Mouse (Mus musculus) heart, embryonic 16.5 days (tissue): ENCODE measurements around the gene Olfr742. TPM values are rescaled to one million over a fixed set of nuclear protein-coding genes. Genes with fewer than 3 reads are reported as not detected.

Source experiments
- ATAC-seq: fragments of 200-750 bp; cut with Nextera tagmentation; replicated peaks from 2 replicates; pipeline ENCODE4 v1.8.0; 2017; ENCODE audit warnings: moderate number of reproducible peaks; ENCODE audit not compliant: insufficient read depth, low FRiP score; ENCODE audit errors: extremely low read depth
- H3K27ac ChIP-seq: fragments of 300-500 bp; sonication (generic); 2 replicates; pipeline ENCODE4 v1.5.1; 2014; ENCODE audit warnings: mild to moderate bottlenecking, low read length, control low read depth, moderate library complexity
- H3K27me3 ChIP-seq: fragments of 300-500 bp; sonication (generic); 2 replicates; pipeline ENCODE4 v1.6.1; 2014; ENCODE audit warnings: low read length, mixed read lengths; ENCODE audit not compliant: control insufficient read depth, insufficient read depth
- H3K36me3 ChIP-seq: fragments of 300-500 bp; sonication (generic); 2 replicates; pipeline ENCODE4 v1.6.1; 2014; ENCODE audit not compliant: control insufficient read depth, insufficient read depth
- H3K4me1 ChIP-seq: fragments of 300-500 bp; sonication (generic); 2 replicates; pipeline ENCODE4 v1.6.1; 2014; ENCODE audit warnings: low read length, mixed read lengths; ENCODE audit not compliant: control insufficient read depth, insufficient read depth
- H3K4me2 ChIP-seq: fragments of 300-500 bp; sonication (generic); 2 replicates; pipeline ENCODE4 v1.6.1; 2014; ENCODE audit warnings: low read depth, mild to moderate bottlenecking, control low read depth, low read length
- H3K4me3 ChIP-seq: fragments of 300-500 bp; sonication (generic); 2 replicates; pipeline ENCODE4 v1.5.1; 2014; ENCODE audit warnings: mild to moderate bottlenecking, control low read depth, low read length
- H3K9ac ChIP-seq: fragments of 300-500 bp; sonication (generic); 2 replicates; pipeline ENCODE4 v1.6.1; 2014; ENCODE audit warnings: low read length, control low read depth
- H3K9me3 ChIP-seq: fragments of 300-500 bp; sonication (generic); replicated peaks from 2 replicates; pipeline ENCODE4 v1.6.1; 2016; ENCODE audit warnings: low read length; ENCODE audit not compliant: control insufficient read depth
- WGBS: fragments of 180-500 bp; shearing (Covaris S2); extraction: QIAGEN DNeasy Blood & Tissue Kit; methylation state at CpG from one replicate; pipeline ENCODE4 v1.1.7; 2014; 5-methylcytosine and 5-hydroxymethylcytosine counted together
- polyA plus RNA-seq: library from polyadenylated mRNA; unstranded; fragments of >200 nt; fragmentation: Nextera tagmentation; extraction: Ambion mirVana; gene quantifications from 2 replicates; pipeline ENCODE4 v1.2.1, GENCODE M21; 2015

Gene Olfr742
- not detected in 2 replicates for polyA plus RNA-seq

DNA sequence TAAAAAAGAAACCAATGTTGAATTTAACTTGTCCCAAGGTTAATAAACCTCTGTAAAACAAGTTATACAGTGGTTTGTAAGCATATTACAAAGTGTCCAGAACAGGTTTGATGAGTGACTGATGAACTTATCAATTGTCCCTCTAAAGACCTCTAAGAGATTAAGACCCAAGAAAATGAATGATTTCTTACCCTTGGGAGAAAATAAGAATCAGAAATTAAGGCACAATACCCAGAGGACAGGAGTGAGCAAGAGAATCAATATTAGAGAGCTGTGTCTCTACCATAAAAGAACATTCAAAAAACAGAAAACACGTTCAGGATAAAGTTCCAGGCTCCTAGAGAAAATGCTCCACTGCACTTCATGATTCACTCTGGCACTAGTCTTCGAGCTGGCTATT lies at the start of gene Olfr742:
Gene Olfr742, plus strand, starts transcription at position 301 of the 400 bp plus-strand sequence.
- Histone ChIP-seq H3K4me2 (no peak within 1 kb of the TSS), H3K27me3 (no peaks in the 10 kb centered on the region), H3K4me1 (no peaks in the 10 kb centered on the region), H3K27ac (no peak within 1 kb of the TSS), H3K4me3 (no peak within 1 kb of the TSS), H3K36me3 (no peaks in the 10 kb centered on the region), H3K9me3 (no peaks in the 10 kb centered on the region), H3K9ac (no peak within 1 kb of the TSS)
- ATAC-seq, result no peak
- WGBS, result 47% methylated on average over 2 of the region's 2 CpGs

DNA sequence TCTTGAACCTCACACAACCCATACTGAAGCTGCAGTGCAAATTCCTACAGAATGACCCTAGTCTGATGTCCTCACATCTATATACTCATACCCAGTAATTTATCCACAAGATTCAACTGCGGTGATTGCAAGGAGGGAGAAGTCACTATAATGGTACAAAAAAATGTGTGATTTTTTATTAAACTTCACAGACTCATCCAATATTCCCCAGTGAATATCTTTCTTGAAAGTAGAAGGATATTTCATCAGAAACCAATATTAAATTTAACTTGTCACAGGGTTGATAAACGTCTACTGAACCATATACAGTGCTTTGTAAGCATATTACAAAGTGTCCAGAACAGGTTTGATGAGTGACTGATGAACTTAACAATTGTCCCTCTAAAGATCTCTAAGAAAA lies 31.0 kb upstream of the Olfr742 start, which contains the start of gene Olfr741:
Gene Olfr741, plus strand, starts transcription at position 301 of the 400 bp plus-strand sequence.
- 67% methylated on average over 2 of the region's 2 CpGs for WGBS

DNA sequence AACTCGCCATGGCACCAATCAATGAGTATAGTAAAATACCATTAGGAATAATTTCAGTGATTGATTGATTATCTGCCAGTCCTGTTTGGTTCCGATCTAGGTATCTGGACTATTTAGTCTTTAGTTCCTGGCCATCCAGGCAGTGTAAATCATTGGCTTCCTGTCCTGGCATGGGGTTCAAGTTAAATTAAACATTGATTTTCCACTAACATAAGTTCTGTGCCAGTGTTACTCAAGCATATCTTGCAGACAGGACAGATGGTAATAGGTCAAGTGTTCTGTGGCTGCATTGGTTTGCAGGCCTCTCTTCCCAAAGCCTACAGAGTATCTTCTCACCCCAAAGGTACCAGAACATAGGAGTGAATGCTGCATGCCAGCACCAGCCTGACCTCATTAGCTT lies 25.0 kb upstream of the Olfr742 start:
- ATAC-seq, result no peak
- WGBS, result 59% methylated on average over 2 of the region's 2 CpGs
- Histone ChIP-seq H3K4me1 (no peaks in the 10 kb centered on the region), H3K4me3 (no peak overlapping the region), H3K9ac (no peak overlapping the region), H3K27ac (no peak overlapping the region), H3K27me3 (no peaks in the 10 kb centered on the region), H3K36me3 (no peaks in the 10 kb centered on the region), H3K9me3 (no peaks in the 10 kb centered on the region; the same call in 1 of the 2 replicates), H3K4me2 (no peak overlapping the region)

More for the DNA sequence above, 31.0 kb upstream of the Olfr742 start, which contains the start of gene Olfr741:
- Histone ChIP-seq H3K4me1 (no peaks in the 10 kb centered on the region), H3K9ac (no peak within 1 kb of the TSS), H3K9me3 (no peaks in the 10 kb centered on the region), H3K27me3 (no peaks in the 10 kb centered on the region), H3K27ac (no peak within 1 kb of the TSS), H3K4me3 (no peak within 1 kb of the TSS), H3K4me2 (no peak within 1 kb of the TSS), H3K36me3 (no peaks in the 10 kb centered on the region)
- no peak for ATAC-seq

DNA sequence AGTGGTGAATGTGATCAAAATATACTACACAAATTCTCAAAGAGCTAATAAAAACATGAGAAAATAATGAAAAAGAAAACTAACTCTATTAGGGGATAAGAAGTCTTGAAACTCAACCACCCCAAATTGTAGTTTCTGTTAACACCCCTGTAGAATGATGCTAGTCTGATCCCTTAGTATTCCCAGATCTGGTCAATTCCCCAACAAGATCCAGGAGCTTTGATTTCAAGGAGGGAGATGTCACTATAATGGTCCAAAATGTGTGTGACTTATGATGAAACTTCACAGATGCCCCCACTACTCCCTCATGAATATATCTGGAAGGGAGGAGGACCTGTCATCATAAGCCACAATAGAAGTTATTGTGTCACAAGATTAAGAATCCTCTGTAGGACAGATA lies 18.1 kb downstream of the Olfr742 start, which contains the start of gene Olfr743:
Gene Olfr743, plus strand, starts transcription at position 301 of the 400 bp plus-strand sequence.
- ATAC-seq, result no peak
- Histone ChIP-seq H3K9ac (no peak within 1 kb of the TSS), H3K9me3 (no peaks in the 10 kb centered on the region)

DNA sequence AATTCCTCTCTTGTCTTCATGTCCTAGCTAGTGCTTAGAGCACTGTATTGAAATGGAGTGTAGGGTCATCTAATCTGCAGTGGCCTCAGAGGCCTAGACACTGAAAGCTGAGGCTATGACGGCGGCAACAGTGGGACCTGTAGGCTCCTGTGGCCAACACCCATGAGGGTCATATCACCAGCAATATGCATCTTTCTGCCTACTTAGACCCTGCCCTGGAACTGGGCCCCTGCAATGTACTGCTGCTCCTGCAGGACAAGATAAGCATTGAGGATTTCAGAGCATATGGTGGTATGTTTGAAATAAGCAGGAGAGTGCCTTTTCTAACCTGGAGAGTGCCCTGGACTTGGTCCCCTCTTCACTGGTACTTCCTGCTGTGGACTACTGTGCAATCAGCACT lies 49.3 kb downstream of the Olfr742 start:
- Histone ChIP-seq H3K4me2 (no peak overlapping the region), H3K4me1 (no peaks in the 10 kb centered on the region), H3K9me3 (no peaks in the 10 kb centered on the region), H3K4me3 (no peak overlapping the region), H3K27me3 (no peaks in the 10 kb centered on the region), H3K27ac (no peak overlapping the region), H3K9ac (no peak overlapping the region), H3K36me3 (no peaks in the 10 kb centered on the region)
- 83% methylated on average over 2 of the region's 2 CpGs for WGBS
- ATAC-seq, result no peak

More for the DNA sequence above, 18.1 kb downstream of the Olfr742 start, which contains the start of gene Olfr743:
- no peaks in the 10 kb centered on the region for H3K27me3 ChIP-seq
- H3K36me3 ChIP-seq, result no peaks in the 10 kb centered on the region
- no peaks in the 10 kb centered on the region for H3K4me1 ChIP-seq
- H3K4me2 ChIP-seq, result no peak within 1 kb of the TSS
- H3K4me3 ChIP-seq, result no peak within 1 kb of the TSS
- H3K27ac ChIP-seq, result no peak within 1 kb of the TSS

Other genes with a start within 250 kb of the Olfr742 start
- not detected in 2 replicates for gene Olfr732, start 219.4 kb upstream of the Olfr742 start, polyA plus RNA-seq
- not detected in 2 replicates for gene Olfr733, start 202.1 kb upstream of the Olfr742 start, polyA plus RNA-seq
- gene Olfr734, start 176.8 kb upstream of the Olfr742 start, polyA plus RNA-seq, result not detected in 2 replicates
- not detected in 2 replicates for gene Olfr735, start 154.7 kb upstream of the Olfr742 start, polyA plus RNA-seq
- not detected in 2 replicates for gene Tlr11, start 145.7 kb upstream of the Olfr742 start, polyA plus RNA-seq
- gene Olfr736, start 122.4 kb upstream of the Olfr742 start, polyA plus RNA-seq, result not detected in 2 replicates
- gene Olfr738, start 96.0 kb upstream of the Olfr742 start, polyA plus RNA-seq, result not detected in 2 replicates
- not detected in 2 replicates for gene Olfr739, start 85.0 kb upstream of the Olfr742 start, polyA plus RNA-seq
- gene Olfr740, start 58.1 kb upstream of the Olfr742 start, polyA plus RNA-seq, result not detected in 2 replicates
- gene Olfr741, start 30.9 kb upstream of the Olfr742 start, polyA plus RNA-seq, result not detected in 2 replicates
- gene Olfr743, start 18.2 kb downstream of the Olfr742 start, polyA plus RNA-seq, result not detected in 2 replicates
- gene Olfr744, start 111.3 kb downstream of the Olfr742 start, polyA plus RNA-seq, result not detected in 2 replicates
- gene Olfr745, start 135.8 kb downstream of the Olfr742 start, polyA plus RNA-seq, result not detected in 2 replicates
- not detected in 2 replicates for gene Olfr746, start 143.5 kb downstream of the Olfr742 start, polyA plus RNA-seq
- not detected in 2 replicates for gene Olfr747, start 189.6 kb downstream of the Olfr742 start, polyA plus RNA-seq
- not detected in 2 replicates for gene Olfr748, start 203.8 kb downstream of the Olfr742 start, polyA plus RNA-seq
- not detected in 2 replicates for gene Olfr749, start 241.5 kb downstream of the Olfr742 start, polyA plus RNA-seq